Mouse (Mus musculus) common myeloid progenitor, adult 5-6 weeks (primary cell): ENCODE data around the gene Gm21760. TPM values are rescaled to one million over a fixed set of nuclear protein-coding genes. Genes with fewer than 3 reads are reported as not detected.
"Not testable (repeated sequence)": the region's sequence is repeated elsewhere in the genome, so short reads cannot be mapped to it uniquely, and the experiment has no call there.

Source experiments
- ATAC-seq: replicated peaks from 2 replicates; pipeline ENCODE4 v1.8.0; 2016; ENCODE audit warnings: low read depth, mild to moderate bottlenecking, moderate TSS enrichment, inconsistent platforms; ENCODE audit not compliant: poor library complexity, severe bottlenecking
- total RNA-seq: library from RNA; stranded (forward); fragments of 200-1000, 187-1606 nt; gene quantifications from 2 replicates; pipeline ENCODE4 v1.2.3, GENCODE M21; 2017

Gm21760 gene
- total RNA-seq = not detected in 2 replicates

GRCm38 (mm10) chrY:80133479-80133878 is at the start of gene Gm21760:
TSS of gene Gm21760 (plus strand) at chrY:80133779.
- not testable (repeated sequence) for ATAC-seq
